Mouse (Mus musculus) c-Kit-positive CD71-positive TER-119-negative erythroid progenitor cells, embryonic 14.5 days (primary cell): ENCODE measurements around the gene Treh.
"Not testable (repeated sequence)": the region's sequence is repeated elsewhere in the genome, so short reads cannot be mapped to it uniquely, and the experiment has no call there.

Experiments used
- DNase-seq: peaks from one replicate; pipeline ENCODE4 v3.0.0-alpha.2; 2013; ENCODE audit warnings: low read depth

Gene Treh

GRCm38 (mm10) chr9:44673005-44673404 lies at the start of gene Treh:
TSS of gene Treh (plus strand) at chr9:44673233.
- no peak for DNase-seq

GRCm38 (mm10) chr9:44624390-44624789 lies 48.6 kb upstream of the Treh start:
- no peak for DNase-seq

GRCm38 (mm10) chr9:44626268-44626667 lies 46.8 kb upstream of the Treh start:
- peak; percentile 21 for DNase-seq

- DNase-seq: no peak
These were observed 35.4 kb upstream of the Treh start for GRCm38 (mm10) chr9:44637551-44638169.

GRCm38 (mm10) chr9:44638726-44639125 lies 34.3 kb upstream of the Treh start:
- not testable (repeated sequence) for DNase-seq

- not testable (repeated sequence) for DNase-seq
These were observed 33.0 kb upstream of the Treh start for GRCm38 (mm10) chr9:44640028-44640427.

- DNase-seq: no peak
These were observed 32.2 kb upstream of the Treh start for GRCm38 (mm10) chr9:44640646-44641357.

- no peak for DNase-seq
These were observed 31.4 kb upstream of the Treh start for GRCm38 (mm10) chr9:44641616-44642015.

GRCm38 (mm10) chr9:44643103-44643502 lies 29.9 kb upstream of the Treh start:
- no peak for DNase-seq

- no peak for DNase-seq
These were observed 28.8 kb upstream of the Treh start for GRCm38 (mm10) chr9:44644186-44644585.

- no peak for DNase-seq
These were observed 27.6 kb upstream of the Treh start for GRCm38 (mm10) chr9:44645481-44645880.

- DNase-seq: no peak
These were observed 27.1 kb upstream of the Treh start for GRCm38 (mm10) chr9:44645924-44646323.

- DNase-seq: no peak
These were observed 26.7 kb upstream of the Treh start for GRCm38 (mm10) chr9:44646366-44646765.

GRCm38 (mm10) chr9:44647026-44647425 lies 26.0 kb upstream of the Treh start:
- no peak for DNase-seq

- no peak for DNase-seq
These were observed 25.4 kb upstream of the Treh start for GRCm38 (mm10) chr9:44647656-44648055.

GRCm38 (mm10) chr9:44648881-44649281 lies 24.2 kb upstream of the Treh start:
- no peak for DNase-seq

GRCm38 (mm10) chr9:44652027-44652426 lies 21.0 kb upstream of the Treh start:
- DNase-seq: peak; percentile 47

- no peak for DNase-seq
These were observed 19.1 kb upstream of the Treh start for GRCm38 (mm10) chr9:44653896-44654295.

GRCm38 (mm10) chr9:44655098-44656066 lies 17.7 kb upstream of the Treh start:
- DNase-seq: peak; percentile 71

GRCm38 (mm10) chr9:44663706-44664105 lies 9.3 kb upstream of the Treh start:
- DNase-seq: no peak

GRCm38 (mm10) chr9:44671416-44671815 lies 1.6 kb upstream of the Treh start:
- DNase-seq: no peak

GRCm38 (mm10) chr9:44672291-44672865 lies 655 bp upstream of the Treh start:
- DNase-seq: no peak
